Mouse (Mus musculus) hindbrain, embryonic 16.5 days (tissue): ENCODE data around the gene Sppl2b. TPM values are rescaled to one million over a fixed set of nuclear protein-coding genes. Genes with fewer than 3 reads are reported as not detected.
"Not testable (repeated sequence)": the region's sequence is repeated elsewhere in the genome, so short reads cannot be mapped to it uniquely, and the experiment has no call there.

ENCODE experiments used
- ATAC-seq: fragments of 200-750 bp; cut with Nextera tagmentation; 2 replicates; pipeline ENCODE4 v1.8.0; 2017; ENCODE audit warnings: moderate TSS enrichment, moderate library complexity
- H3K27ac ChIP-seq: fragments of 300-500 bp; sonication (generic); 2 replicates; pipeline ENCODE4 v1.5.1; 2014; ENCODE audit warnings: low read depth, mild to moderate bottlenecking, control low read depth, low read length, moderate library complexity
- H3K27me3 ChIP-seq: fragments of 300-500 bp; sonication (generic); replicated peaks from 2 replicates; pipeline ENCODE4 v1.6.1; 2014; ENCODE audit warnings: low read length; ENCODE audit not compliant: control insufficient read depth, insufficient read depth
- H3K36me3 ChIP-seq: fragments of 300-500 bp; sonication (generic); 2 replicates; pipeline ENCODE4 v1.6.1; 2014; ENCODE audit warnings: mild to moderate bottlenecking, low read length, moderate library complexity, mixed read lengths; ENCODE audit not compliant: control insufficient read depth, insufficient read depth
- H3K4me1 ChIP-seq: fragments of 300-500 bp; sonication (generic); 2 replicates; pipeline ENCODE4 v1.6.1; 2014; ENCODE audit warnings: low read depth, low read length; ENCODE audit not compliant: control insufficient read depth, insufficient read depth
- H3K4me2 ChIP-seq: fragments of 300-500 bp; sonication (generic); 2 replicates; pipeline ENCODE4 v1.6.1; 2014; ENCODE audit warnings: mild to moderate bottlenecking, low read length, control low read depth, moderate library complexity
- H3K4me3 ChIP-seq: fragments of 300-500 bp; sonication (generic); 2 replicates; pipeline ENCODE4 v1.5.1; 2014; ENCODE audit warnings: mild to moderate bottlenecking, low read length, control low read depth, moderate library complexity
- H3K9ac ChIP-seq: fragments of 300-500 bp; sonication (generic); 2 replicates; pipeline ENCODE4 v1.6.1; 2014; ENCODE audit warnings: low read depth, mild to moderate bottlenecking, control low read depth, low read length, moderate library complexity
- H3K9me3 ChIP-seq: fragments of 300-500 bp; sonication (generic); 2 replicates; pipeline ENCODE4 v1.6.1; 2014; ENCODE audit warnings: mild to moderate bottlenecking, low read length, moderate library complexity; ENCODE audit not compliant: control insufficient read depth
- WGBS: fragments of 180-500 bp; shearing (Covaris S2); extraction: QIAGEN DNeasy Blood & Tissue Kit; methylation state at CpG from one replicate; pipeline ENCODE4 v1.1.7; 2014; 5-methylcytosine and 5-hydroxymethylcytosine counted together
- polyA plus RNA-seq: library from polyadenylated mRNA; unstranded; fragments of >200 nt; fragmentation: Nextera tagmentation; extraction: Ambion mirVana; gene quantifications from 2 replicates; pipeline ENCODE4 v1.2.1, GENCODE M21; 2015

Gene Sppl2b
- polyA plus RNA-seq, 1 experiment from 2014 or later = 92.4 TPM

DNA sequence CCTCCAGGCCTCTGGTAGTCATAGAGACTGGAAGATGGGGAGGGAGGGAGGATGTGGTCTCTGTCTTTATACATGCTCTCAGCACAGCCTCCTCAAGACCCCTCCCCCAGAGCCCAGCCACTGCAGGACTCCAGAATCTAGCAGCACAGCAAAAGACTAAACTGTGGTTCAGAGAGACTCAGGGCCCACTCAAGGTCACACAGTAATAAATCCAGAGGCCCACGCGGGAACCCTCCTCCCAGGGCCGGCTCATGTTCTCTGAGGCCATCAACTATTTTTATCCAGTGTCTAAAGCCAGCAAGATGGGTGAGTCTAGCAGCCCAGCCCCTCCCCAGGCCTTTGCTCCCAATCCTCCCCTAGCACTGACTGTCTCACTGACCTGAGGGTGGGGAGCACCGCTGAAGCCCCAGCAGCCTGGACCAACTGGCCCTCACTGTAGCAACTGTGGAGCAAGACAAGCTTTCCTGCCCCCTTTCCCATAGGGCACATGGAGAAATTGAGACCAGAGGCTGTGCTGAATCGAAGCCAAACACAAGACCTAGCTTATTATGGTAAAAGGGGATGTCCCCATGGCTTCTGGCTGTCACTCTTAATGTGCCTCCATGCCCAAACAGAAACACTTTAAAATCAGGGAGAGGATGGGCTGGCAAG lies 42.6 kb upstream of the Sppl2b start:
- no peak overlapping the region for H3K4me3 ChIP-seq
- no peaks in the 10 kb centered on the region for H3K36me3 ChIP-seq
- no peak overlapping the region; the same call in 1 of the 2 replicates for H3K9ac ChIP-seq
- H3K27ac ChIP-seq = no peak overlapping the region
- 63% methylated on average over 5 of the region's 5 CpGs for WGBS
- H3K4me2 ChIP-seq = no peak overlapping the region
- H3K9me3 ChIP-seq = no peaks in the 10 kb centered on the region
- H3K4me1 ChIP-seq = peaks cover 7% of the 10 kb centered on the region; the same call in 1 of the 2 replicates
- no peak for ATAC-seq
- peaks cover 16% of the 10 kb centered on the region for H3K27me3 ChIP-seq

DNA sequence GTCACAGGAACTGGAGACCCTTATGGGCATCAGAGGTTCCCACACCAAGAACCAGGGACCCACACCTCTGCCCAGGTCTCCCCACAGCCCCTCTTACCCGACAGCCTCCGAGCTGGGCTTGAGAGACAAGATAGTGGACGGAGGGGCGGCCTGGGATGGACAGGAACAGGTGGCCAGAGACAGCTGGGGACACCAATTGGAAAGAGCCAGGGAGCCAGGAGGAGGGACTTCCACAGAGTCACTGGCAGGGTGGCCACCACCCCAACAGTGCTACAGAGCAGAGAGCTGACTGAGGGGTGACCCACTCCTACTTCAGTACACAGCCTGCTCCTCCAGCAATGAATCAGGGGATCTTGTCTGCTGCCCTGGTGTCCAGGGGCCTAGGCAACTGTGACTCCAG lies 41.7 kb upstream of the Sppl2b start, which contains the start of gene Jsrp1:
Gene Jsrp1, minus strand, starts transcription at position 133 of the 400 bp plus-strand sequence.
- 74% methylated on average over 4 of the region's 4 CpGs for WGBS
- Histone ChIP-seq H3K9me3 (no peaks in the 10 kb centered on the region), H3K4me3 (no peak within 1 kb of the TSS), H3K27me3 (peaks cover 16% of the 10 kb centered on the region), H3K4me1 (peaks cover 6% of the 10 kb centered on the region; the same call in 1 of the 2 replicates), H3K4me2 (no peak within 1 kb of the TSS), H3K36me3 (no peaks in the 10 kb centered on the region), H3K27ac (no peak within 1 kb of the TSS), H3K9ac (no peak within 1 kb of the TSS; the same call in 1 of the 2 replicates)
- ATAC-seq = no peak

DNA sequence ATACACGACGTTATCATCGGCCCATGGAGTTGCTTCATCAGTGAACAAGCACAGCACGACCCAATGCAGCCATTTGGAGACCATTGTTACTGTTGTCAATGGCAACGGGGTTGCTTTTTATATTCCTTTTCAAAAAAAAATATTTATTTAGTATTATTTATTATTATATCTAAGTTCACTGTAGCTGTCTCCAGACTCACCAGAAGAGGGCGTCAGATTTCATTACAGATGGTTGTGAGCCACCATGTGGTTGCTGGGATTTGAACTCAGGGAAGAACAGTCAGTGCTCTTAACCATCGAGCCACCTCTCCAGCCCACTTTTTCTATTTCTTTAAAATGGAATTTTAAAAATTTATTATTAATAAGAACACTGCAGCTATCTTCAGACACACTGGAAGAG lies 40.3 kb upstream of the Sppl2b start:
- Histone ChIP-seq H3K9ac (no peak overlapping the region), H3K9me3 (no peaks in the 10 kb centered on the region), H3K36me3 (no peaks in the 10 kb centered on the region), H3K4me1 (no peaks in the 10 kb centered on the region; the same call in 1 of the 2 replicates), H3K27ac (no peak overlapping the region), H3K27me3 (peaks cover 7% of the 10 kb centered on the region), H3K4me3 (no peak overlapping the region), H3K4me2 (no peak overlapping the region)
- WGBS = 65% methylated on average over 7 of the region's 7 CpGs
- no peak for ATAC-seq

DNA sequence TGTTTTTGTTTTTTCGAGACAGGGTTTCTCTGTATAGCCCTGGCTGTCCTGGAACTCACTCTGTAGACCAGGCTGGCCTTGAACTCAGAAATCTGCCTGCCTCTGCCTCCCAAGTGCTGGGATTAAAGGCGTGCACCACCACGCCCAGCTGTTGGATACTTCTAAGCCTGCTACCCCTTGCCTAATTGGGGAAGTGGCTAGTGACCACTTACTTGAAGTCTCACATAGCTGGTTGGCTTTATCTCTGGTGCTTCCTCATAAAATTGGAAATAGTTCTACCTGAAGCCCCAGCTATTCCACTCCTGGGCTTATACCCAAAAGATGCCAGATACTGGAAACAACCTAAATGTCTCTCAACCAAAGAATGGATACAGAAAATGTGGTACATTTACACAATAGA lies 38.8 kb upstream of the Sppl2b start:
- not testable (repeated sequence) for H3K27me3 ChIP-seq, H3K9ac ChIP-seq, H3K4me1 ChIP-seq, H3K27ac ChIP-seq, H3K36me3 ChIP-seq, ATAC-seq, H3K4me2 ChIP-seq, H3K9me3 ChIP-seq, H3K4me3 ChIP-seq
- 76% methylated on average over 3 of the region's 3 CpGs for WGBS

DNA sequence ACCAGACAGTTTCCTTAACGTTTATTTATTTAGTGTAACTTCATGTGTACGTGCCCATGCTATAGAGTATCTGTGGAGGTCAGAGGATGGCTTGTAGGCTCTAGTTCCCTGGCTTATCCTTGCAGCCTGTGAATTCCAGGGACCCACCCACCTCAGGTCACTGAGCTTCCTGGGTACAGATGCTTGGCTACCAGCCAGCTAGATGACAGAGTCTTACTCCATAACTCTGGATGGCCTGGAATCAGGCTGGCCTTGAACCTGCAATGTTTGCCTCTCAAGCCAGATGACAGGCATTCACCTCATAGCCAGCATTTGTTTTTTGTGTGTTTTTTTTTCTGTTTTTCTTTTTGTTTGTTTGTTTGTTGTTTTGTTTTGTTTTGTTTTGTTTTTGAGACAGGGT lies 37.9 kb upstream of the Sppl2b start:
- H3K9me3 ChIP-seq = no peaks in the 10 kb centered on the region
- H3K27me3 ChIP-seq = no peaks in the 10 kb centered on the region
- no peak overlapping the region for H3K9ac ChIP-seq
- no peak overlapping the region for H3K4me2 ChIP-seq
- H3K4me1 ChIP-seq = no peaks in the 10 kb centered on the region
- no peak for ATAC-seq
- no peaks in the 10 kb centered on the region for H3K36me3 ChIP-seq
- WGBS = 78% methylated on average over 2 of the region's 2 CpGs
- H3K4me3 ChIP-seq = no peak overlapping the region
- no peak overlapping the region for H3K27ac ChIP-seq

DNA sequence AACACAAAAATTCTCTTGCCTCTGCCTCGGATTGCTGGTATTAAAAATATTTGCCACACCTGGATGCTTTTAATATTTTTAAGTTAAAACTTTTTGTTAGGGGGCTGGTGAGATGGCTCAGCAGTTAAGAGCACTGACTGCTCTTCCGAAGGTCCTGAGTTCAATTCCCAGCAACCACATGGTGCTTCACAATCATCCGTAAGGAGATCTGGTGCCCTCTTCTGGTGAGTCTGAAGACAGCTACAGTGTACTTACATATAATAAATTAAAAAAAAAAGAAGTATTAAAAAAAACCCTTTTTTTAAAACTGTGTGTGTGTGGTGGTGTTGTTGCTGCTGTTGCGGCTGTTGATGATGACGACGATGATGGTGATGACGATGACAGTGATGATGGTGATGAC lies 37.1 kb upstream of the Sppl2b start:
- not testable (repeated sequence) for H3K9me3 ChIP-seq, H3K4me1 ChIP-seq, H3K36me3 ChIP-seq, H3K27ac ChIP-seq, H3K27me3 ChIP-seq, H3K4me3 ChIP-seq, H3K9ac ChIP-seq, H3K4me2 ChIP-seq, ATAC-seq
- WGBS = 81% methylated on average over 7 of the region's 7 CpGs

DNA sequence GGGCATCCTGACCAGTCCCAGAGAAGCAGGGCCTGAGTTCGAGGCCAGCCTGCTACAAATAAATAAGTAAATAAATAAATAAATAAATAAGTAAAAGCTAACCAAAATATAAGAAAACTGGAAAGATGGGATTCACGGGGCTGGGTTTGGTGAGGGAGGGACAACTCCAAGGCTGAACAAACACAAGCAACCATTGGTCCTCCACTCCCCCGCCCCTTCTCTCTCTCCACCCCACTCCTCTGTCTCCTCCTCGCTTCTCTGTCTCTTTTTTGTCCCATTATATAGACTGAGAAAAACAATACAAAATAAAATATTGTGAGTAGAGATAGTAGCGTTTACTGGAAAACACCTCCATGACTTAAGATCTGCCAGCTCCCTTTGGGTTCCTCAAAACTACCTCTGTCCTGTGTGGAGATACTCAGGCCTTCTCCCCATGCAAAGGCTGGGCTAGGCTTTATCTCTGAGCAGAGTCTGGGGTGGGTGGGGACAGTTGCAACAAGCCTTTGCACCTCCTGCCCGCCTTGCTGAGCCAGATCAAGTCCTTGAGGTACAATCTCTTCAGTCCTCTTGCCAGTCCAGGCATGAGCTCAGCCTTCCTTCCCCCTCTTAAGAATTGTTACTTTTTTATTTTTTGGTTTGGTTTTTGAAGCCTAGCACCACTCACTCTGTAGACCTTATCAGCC lies 36.3 kb upstream of the Sppl2b start:
- Histone ChIP-seq H3K27ac (no peak overlapping the region), H3K4me3 (no peak overlapping the region), H3K36me3 (no peaks in the 10 kb centered on the region), H3K9ac (no peak overlapping the region), H3K4me2 (no peak overlapping the region), H3K4me1 (no peaks in the 10 kb centered on the region), H3K9me3 (no peaks in the 10 kb centered on the region), H3K27me3 (no peaks in the 10 kb centered on the region)
- no peak for ATAC-seq
- WGBS = 57% methylated on average over 6 of the region's 6 CpGs

DNA sequence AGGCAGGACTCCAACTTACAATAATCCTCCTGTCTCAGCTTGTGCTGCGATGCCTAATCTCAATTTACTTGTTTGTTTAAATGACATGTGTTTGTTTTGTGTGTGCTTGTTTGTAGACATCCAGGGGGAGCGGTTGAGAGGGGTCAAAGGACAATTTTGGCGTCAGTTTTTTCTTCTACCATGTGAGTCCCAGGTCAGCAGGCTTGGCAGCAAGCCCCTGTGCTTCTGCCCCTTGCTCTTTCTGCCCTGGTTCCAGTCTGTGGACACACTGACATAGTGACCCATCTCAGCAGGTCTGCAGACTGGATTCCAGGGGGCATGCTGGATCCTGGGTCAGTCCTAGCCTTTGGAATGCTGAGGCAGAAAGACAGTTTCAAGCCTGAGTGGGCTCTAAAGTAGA lies 35.7 kb upstream of the Sppl2b start:
- no peaks in the 10 kb centered on the region for H3K4me1 ChIP-seq
- 64% methylated on average over 3 of the region's 3 CpGs for WGBS
- ATAC-seq = no peak
- no peak overlapping the region for H3K4me3 ChIP-seq
- no peaks in the 10 kb centered on the region for H3K9me3 ChIP-seq
- H3K27me3 ChIP-seq = no peaks in the 10 kb centered on the region
- 0 out of 2 replicates have a peak overlapping the region, but pooled peaks have one; percentile 11 for H3K9ac ChIP-seq
- H3K36me3 ChIP-seq = no peaks in the 10 kb centered on the region
- no peak overlapping the region for H3K4me2 ChIP-seq
- no peak overlapping the region for H3K27ac ChIP-seq

DNA sequence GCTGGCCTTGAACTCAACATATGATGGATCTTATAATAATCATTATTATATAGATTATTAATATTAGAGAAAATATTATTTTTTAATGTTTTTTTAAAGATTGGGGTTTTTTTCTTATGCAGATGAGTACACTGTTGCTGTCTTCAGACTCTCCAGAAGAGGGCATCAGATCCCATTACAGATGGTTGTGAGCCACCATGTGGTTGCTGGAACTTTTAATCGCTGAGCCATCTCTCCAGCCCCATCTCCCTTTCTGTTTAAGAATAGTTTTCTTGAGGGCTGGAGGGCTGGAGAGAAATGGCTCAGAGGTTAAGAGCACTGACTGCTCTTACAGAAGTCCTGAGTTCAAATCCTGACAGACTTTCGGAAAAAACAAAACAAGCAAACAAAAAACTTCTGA lies 33.1 kb upstream of the Sppl2b start:
- no peaks in the 10 kb centered on the region for H3K9me3 ChIP-seq
- H3K9ac ChIP-seq = no peak overlapping the region
- H3K27me3 ChIP-seq = no peaks in the 10 kb centered on the region
- no peak overlapping the region for H3K4me2 ChIP-seq
- WGBS = 50% methylated on average over 2 of the region's 2 CpGs
- no peak overlapping the region for H3K27ac ChIP-seq
- H3K4me1 ChIP-seq = no peaks in the 10 kb centered on the region
- no peak for ATAC-seq
- no peak overlapping the region for H3K4me3 ChIP-seq
- H3K36me3 ChIP-seq = no peaks in the 10 kb centered on the region
